Mouse (Mus musculus): Measurements from ENCODE around the gene Adk. TPM values are rescaled to one million over a fixed set of nuclear protein-coding genes. Genes with fewer than 3 reads are reported as not detected.

The Adk gene
- polyA plus RNA-seq, 1 experiment from 2014 or later, result 242 TPM

- 31% methylated on average over 4 of the region's 4 CpGs for WGBS
Observed at GRCm38 (mm10) chr14:21439785-21440184, 387.4 kb downstream of the Adk start.

DNA sequence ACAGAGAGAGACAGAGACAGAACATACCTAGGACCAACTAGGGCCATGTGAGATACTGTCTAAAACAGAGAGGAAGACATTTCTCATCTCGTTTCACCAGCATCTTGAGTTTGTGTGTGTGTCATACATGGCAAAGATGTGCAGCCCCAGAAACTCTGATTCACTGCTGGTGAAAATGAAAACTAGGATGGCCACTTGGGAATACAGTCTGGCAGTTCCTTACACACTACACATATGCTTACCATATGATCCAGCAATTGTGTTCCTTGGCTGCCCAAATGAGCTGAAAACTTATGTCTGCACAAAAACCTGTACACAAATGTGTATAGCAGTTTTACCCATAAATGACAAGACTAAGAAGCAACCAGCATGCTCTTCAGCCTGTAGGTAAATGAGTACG is 388.2 kb downstream of the Adk start:
- no peak for ATAC-seq (ENCODE audit: extremely low read depth, insufficient number of reproducible peaks, low FRiP score, low TSS enrichment)

More at GRCm38 (mm10) chr14:21439785-21440184, 387.4 kb downstream of the Adk start:
- Histone ChIP-seq H3K4me2 (no peak overlapping the region), H3K27ac (replicated peaks) (no peak overlapping the region), H3K9me3 (no peaks in the 10 kb centered on the region), H3K27me3 (replicated peaks) (no peaks in the 10 kb centered on the region), H3K4me1 (peaks cover 43% of the 10 kb centered on the region), H3K36me3 (no peaks in the 10 kb centered on the region), H3K4me3 (no peak overlapping the region), H3K9ac (no peak overlapping the region)
- ATAC-seq (ENCODE audit: extremely low read depth, insufficient number of reproducible peaks, low FRiP score, low TSS enrichment), result no peak

DNA sequence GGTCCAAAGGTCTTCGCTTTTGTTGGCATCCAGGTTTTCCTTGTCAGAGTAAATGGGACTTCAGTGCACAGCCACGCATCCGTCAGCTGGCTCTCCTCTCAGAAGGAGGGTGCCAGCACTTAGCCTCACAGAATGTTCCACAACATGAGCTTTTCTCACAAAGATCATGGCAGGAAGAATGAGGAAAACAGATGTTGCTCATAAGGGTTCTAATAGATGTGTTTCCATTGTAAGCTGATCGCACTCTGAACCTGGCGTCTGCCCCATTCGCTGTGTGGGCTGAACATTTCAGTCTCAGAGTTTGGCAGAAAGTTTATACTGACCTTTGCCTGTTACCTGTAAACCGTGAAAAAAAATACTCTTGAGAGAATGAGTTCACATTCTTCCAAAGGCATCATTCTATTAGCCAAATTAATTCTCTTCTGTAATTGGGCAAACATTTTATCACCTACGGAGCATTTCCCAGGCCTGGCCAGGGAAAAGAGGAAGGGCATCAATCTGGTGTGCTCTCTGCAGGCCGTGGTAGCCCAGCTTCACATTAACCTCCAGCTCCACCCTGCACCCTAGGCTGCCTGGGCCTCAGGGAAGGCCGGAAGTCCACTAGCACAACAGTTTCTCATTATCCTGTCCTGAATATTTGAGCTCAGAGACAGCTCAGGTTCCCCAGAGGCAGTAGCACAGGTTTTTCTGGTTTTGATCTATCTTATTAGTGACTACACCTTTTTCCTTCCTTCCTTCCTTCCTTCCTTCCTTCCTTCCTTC is 389.6 kb downstream of the Adk start:
- Histone ChIP-seq H3K9ac (no peak overlapping the region), H3K27ac (replicated peaks) (no peak overlapping the region), H3K4me2 (no peak overlapping the region), H3K4me3 (no peak overlapping the region), H3K27me3 (replicated peaks) (no peaks in the 10 kb centered on the region), H3K36me3 (no peaks in the 10 kb centered on the region; the same call in 1 of the 2 replicates), H3K9me3 (no peaks in the 10 kb centered on the region), H3K4me1 (peaks cover 42% of the 10 kb centered on the region)
- WGBS, result 82% methylated on average over 10 of the region's 10 CpGs
- ATAC-seq (ENCODE audit: extremely low read depth, insufficient number of reproducible peaks, low FRiP score, low TSS enrichment), result no peak

More for the DNA sequence above, 388.2 kb downstream of the Adk start:
- H3K4me3 ChIP-seq, result no peak overlapping the region
- no peaks in the 10 kb centered on the region for H3K9me3 ChIP-seq
- peaks cover 42% of the 10 kb centered on the region for H3K4me1 ChIP-seq
- WGBS, result 86% methylated on average over 2 of the region's 2 CpGs
- no peak overlapping the region for H3K27ac ChIP-seq (replicated peaks)
- no peaks in the 10 kb centered on the region for H3K36me3 ChIP-seq
- H3K4me2 ChIP-seq, result no peak overlapping the region
- H3K9ac ChIP-seq, result no peak overlapping the region
- no peaks in the 10 kb centered on the region for H3K27me3 ChIP-seq (replicated peaks)

DNA sequence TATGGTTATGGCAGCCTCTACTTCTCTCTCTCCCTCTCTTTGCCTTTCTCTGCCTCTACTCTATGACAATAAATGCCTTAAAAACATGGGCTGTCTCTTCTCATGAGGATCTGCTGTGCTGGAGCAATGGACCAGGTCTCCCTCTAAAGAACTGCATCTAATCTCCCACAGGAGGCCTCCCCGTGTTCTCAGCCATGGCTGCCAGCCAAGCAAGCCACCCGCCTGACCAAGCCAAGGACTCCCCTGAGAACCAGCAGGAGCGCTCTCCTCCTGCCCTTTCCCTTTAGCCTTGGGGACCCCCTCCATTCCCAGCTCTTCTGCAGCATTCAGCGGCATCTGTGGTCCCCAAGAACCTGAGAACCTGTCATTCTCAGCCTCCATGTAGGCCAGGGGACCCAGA is 400.2 kb downstream of the Adk start:
- H3K9me3 ChIP-seq, result no peaks in the 10 kb centered on the region
- H3K4me2 ChIP-seq, result no peak overlapping the region
- no peak for ATAC-seq (ENCODE audit: extremely low read depth, insufficient number of reproducible peaks, low FRiP score, low TSS enrichment)
- H3K36me3 ChIP-seq, result peaks cover 19% of the 10 kb centered on the region
- H3K27ac ChIP-seq (replicated peaks), result peak overlapping the region; percentile 15; the same call in 1 of the 2 replicates
- H3K4me3 ChIP-seq, result no peak overlapping the region
- peaks cover 20% of the 10 kb centered on the region for H3K4me1 ChIP-seq
- H3K9ac ChIP-seq, result peak overlapping the region; percentile 12; the same call in 1 of the 2 replicates
- no peaks in the 10 kb centered on the region for H3K27me3 ChIP-seq (replicated peaks)
- WGBS, result 46% methylated on average over 4 of the region's 4 CpGs

- ATAC-seq (ENCODE audit: extremely low read depth, insufficient number of reproducible peaks, low FRiP score, low TSS enrichment), result no peak
- Histone ChIP-seq H3K9me3 (no peaks in the 10 kb centered on the region), H3K27me3 (replicated peaks) (no peaks in the 10 kb centered on the region), H3K36me3 (peaks cover 13% of the 10 kb centered on the region), H3K4me2 (no peak overlapping the region), H3K4me3 (no peak overlapping the region), H3K27ac (replicated peaks) (no peak overlapping the region), H3K9ac (no peak overlapping the region), H3K4me1 (peaks cover 20% of the 10 kb centered on the region)
- WGBS, result 73% methylated on average over 2 of the region's 2 CpGs
Observed at GRCm38 (mm10) chr14:21453896-21454295, 401.5 kb downstream of the Adk start.

DNA sequence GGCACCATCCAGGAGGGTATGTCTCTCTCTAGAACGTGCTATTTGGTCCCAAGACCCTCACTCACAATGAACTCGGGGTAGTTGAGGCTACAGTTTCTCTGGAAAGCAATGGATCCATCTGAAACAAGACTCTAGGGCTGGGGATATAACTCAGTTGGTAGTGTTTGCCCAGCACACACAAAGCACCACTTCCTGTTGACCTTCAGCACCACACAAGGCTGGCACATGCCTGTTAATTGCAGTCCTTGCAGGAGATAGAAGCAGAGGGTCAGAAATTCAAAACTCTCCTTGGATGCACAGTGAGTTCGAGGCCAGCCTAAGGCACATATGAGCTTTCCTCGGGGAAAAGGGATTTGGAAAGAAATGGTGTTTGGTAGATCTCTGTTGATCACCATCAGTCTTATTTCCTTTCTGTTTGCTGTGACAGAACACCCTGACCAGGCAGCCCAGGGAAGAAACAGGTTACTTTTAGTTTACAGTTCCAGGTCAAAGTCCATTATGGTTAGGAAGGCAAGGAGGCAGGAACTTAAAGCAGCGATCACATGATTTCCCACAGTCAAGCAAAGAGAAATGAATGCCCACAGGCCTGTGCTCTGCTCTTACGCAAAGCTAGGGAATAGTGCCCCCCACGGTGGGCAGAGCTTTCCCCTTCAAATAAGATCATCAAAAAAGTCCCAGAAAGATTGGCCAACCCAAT is 403.4 kb downstream of the Adk start:
- 81% methylated on average over 7 of the region's 7 CpGs for WGBS
- H3K4me2 ChIP-seq, result no peak overlapping the region
- H3K4me1 ChIP-seq, result peaks cover 20% of the 10 kb centered on the region
- no peak for ATAC-seq (ENCODE audit: extremely low read depth, insufficient number of reproducible peaks, low FRiP score, low TSS enrichment)
- H3K4me3 ChIP-seq, result no peak overlapping the region
- no peak overlapping the region for H3K27ac ChIP-seq (replicated peaks)
- H3K27me3 ChIP-seq (replicated peaks), result no peaks in the 10 kb centered on the region
- no peaks in the 10 kb centered on the region for H3K36me3 ChIP-seq
- H3K9ac ChIP-seq, result no peak overlapping the region
- no peaks in the 10 kb centered on the region for H3K9me3 ChIP-seq

DNA sequence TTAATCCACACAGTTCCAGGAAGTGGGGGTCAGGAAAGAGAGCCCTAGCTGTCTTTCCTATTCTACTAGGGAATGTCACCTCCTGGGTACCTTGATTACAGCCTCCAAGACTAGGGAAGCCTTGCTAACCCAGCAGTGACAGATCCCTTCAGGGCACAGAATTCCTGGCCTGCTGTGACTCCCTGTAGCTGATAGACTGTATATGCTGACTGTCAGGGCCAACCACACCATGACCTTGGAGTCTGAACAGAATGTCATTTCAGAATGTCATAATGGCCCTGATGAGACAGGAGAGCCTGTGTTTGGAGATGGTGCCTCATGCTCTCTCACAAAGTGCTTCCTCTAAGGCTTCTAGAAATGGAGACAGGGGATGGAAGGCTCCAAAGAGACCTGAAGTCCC is 404.2 kb downstream of the Adk start:
- H3K4me2 ChIP-seq, result no peak overlapping the region
- H3K27ac ChIP-seq (replicated peaks), result no peak overlapping the region
- H3K4me1 ChIP-seq, result peaks cover 20% of the 10 kb centered on the region
- no peaks in the 10 kb centered on the region for H3K9me3 ChIP-seq
- H3K9ac ChIP-seq, result no peak overlapping the region
- H3K36me3 ChIP-seq, result no peaks in the 10 kb centered on the region
- ATAC-seq (ENCODE audit: extremely low read depth, insufficient number of reproducible peaks, low FRiP score, low TSS enrichment), result no peak
- no peak overlapping the region for H3K4me3 ChIP-seq
- no peaks in the 10 kb centered on the region for H3K27me3 ChIP-seq (replicated peaks)

GRCm38 (mm10) chr14:21457876-21458275 is 405.5 kb downstream of the Adk start:
- Histone ChIP-seq H3K36me3 (no peaks in the 10 kb centered on the region), H3K4me2 (no peak overlapping the region), H3K4me1 (peaks cover 16% of the 10 kb centered on the region), H3K9me3 (no peaks in the 10 kb centered on the region), H3K27me3 (replicated peaks) (no peaks in the 10 kb centered on the region), H3K9ac (no peak overlapping the region), H3K4me3 (no peak overlapping the region), H3K27ac (replicated peaks) (no peak overlapping the region)
- WGBS, result 70% methylated on average over 5 of the region's 5 CpGs
- no peak for ATAC-seq (ENCODE audit: extremely low read depth, insufficient number of reproducible peaks, low FRiP score, low TSS enrichment)

DNA sequence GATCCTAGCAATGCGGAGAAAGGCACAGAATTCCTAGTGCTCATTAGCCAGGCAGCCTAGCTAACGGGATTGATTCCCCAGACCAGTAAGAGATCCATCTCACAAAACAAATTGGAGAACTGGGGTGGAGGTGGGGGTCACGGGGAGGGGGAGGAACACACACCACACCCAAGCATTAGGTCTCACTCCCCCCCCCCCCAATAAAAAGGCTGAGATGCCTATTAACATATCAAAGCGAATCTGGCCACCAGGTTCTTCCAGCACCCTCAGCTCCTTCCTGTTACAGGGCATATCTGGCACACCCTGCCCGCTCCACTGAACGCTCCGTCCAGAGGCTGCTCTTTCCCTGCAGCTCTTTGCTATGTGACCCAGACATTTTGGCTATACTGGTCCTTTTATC is 406.3 kb downstream of the Adk start:
- Histone ChIP-seq H3K9ac (no peak overlapping the region), H3K4me2 (no peak overlapping the region), H3K27ac (replicated peaks) (no peak overlapping the region), H3K9me3 (no peaks in the 10 kb centered on the region), H3K4me1 (peaks cover 23% of the 10 kb centered on the region), H3K36me3 (no peaks in the 10 kb centered on the region), H3K4me3 (no peak overlapping the region), H3K27me3 (replicated peaks) (no peaks in the 10 kb centered on the region)
- ATAC-seq (ENCODE audit: extremely low read depth, insufficient number of reproducible peaks, low FRiP score, low TSS enrichment), result no peak
- 75% methylated on average over 7 of the region's 7 CpGs for WGBS

DNA sequence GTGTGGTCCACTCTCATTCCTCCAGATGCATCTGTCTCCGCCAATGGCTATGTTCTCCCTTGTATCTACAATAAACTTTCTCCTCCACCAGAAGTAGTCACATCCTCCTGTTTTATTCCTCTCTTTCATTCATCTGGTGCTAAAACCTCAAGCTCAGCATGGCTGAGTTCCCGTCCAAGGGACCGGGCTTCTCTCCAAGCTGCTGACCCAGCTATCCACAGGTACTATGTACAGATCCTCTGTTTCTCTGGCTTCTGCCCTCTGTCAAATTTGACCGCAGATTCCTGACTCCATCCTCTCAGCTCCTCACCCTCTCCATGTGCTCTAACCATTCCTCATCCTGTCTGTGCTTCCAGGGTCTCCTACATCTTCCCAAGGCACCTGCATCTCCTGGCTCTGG is 406.8 kb downstream of the Adk start:
- Histone ChIP-seq H3K9me3 (no peaks in the 10 kb centered on the region), H3K27ac (replicated peaks) (no peak overlapping the region), H3K27me3 (replicated peaks) (no peaks in the 10 kb centered on the region), H3K4me1 (peaks cover 23% of the 10 kb centered on the region), H3K36me3 (no peaks in the 10 kb centered on the region), H3K4me3 (no peak overlapping the region), H3K4me2 (no peak overlapping the region), H3K9ac (no peak overlapping the region)
- WGBS, result 84% methylated on average over 4 of the region's 4 CpGs
- ATAC-seq (ENCODE audit: extremely low read depth, insufficient number of reproducible peaks, low FRiP score, low TSS enrichment), result no peak

DNA sequence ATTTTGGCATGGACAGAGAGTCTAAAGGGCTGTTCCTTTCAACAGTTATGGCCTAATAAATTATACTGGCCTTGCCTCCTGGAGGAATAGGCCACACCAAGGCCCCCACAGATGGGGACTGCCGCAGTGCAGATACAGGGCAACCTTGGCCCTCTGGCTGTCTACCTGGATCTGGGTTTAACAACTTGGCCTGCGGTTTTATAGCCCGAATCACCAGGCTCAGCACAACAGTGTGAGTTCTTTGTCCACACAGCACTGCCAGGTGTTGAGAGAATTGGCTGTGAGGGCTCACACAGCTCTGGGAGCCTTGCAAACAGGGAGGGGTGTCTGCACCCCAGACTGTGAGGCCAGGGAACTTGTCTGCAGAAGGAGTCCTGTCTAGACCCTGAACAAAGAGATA is 410.0 kb downstream of the Adk start:
- Histone ChIP-seq H3K9me3 (0 out of 2 replicates have a peak, but pooled peaks cover 3% of the 10 kb centered on the region), H3K27me3 (replicated peaks) (no peaks in the 10 kb centered on the region), H3K9ac (no peak overlapping the region), H3K4me1 (peaks cover 19% of the 10 kb centered on the region), H3K27ac (replicated peaks) (no peak overlapping the region), H3K36me3 (no peaks in the 10 kb centered on the region), H3K4me2 (no peak overlapping the region), H3K4me3 (no peak overlapping the region)
- ATAC-seq (ENCODE audit: extremely low read depth, insufficient number of reproducible peaks, low FRiP score, low TSS enrichment), result no peak
- 81% methylated on average over 3 of the region's 3 CpGs for WGBS
